Mouse (Mus musculus): ENCODE results near the gene Ociad2.

DNA sequence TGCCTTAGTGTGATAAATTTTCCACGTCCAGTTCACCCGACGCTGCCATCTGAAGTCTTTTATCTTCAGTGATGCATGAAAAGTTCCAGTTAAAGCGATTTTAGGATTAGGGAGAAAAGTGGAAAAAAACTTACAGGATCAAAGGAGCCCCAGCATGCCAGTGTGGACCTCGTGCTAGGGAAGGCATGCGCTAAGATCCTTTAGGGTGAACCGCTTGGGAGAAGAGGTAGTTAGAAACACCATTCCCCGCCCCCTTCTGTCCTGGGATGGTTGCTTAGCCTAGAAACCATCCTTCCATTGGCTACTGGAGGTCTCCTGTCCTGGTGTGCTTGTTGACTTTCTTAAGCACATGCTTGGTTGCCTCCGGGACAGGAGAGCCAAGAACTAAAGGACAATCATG is 35.2 kb upstream of the Ociad2 start:
- no peak for TF ChIP-seq CTCF (IDR thresholded peaks at IDR 0.05)
- no peak for TF ChIP-seq POLR2A (IDR thresholded peaks at IDR 0.05; ENCODE audit: insufficient read depth, low read depth, low read length)
- no peak for TF ChIP-seq EP300 (IDR thresholded peaks at IDR 0.05; ENCODE audit: insufficient read depth, low read depth, low read length)

Measured in heart, adult 2 months (tissue).